Mouse (Mus musculus): ENCODE measurements around the gene Ldlrad3. TPM values are rescaled to one million over a fixed set of nuclear protein-coding genes. Genes with fewer than 3 reads are reported as not detected.

Ldlrad3 gene
- total and polyA plus RNA-seq, 3 experiments: 3.5 to 6.1 TPM; not detected in 1

GRCm38 (mm10) chr2:101967601-101968000 is 218.6 kb downstream of the Ldlrad3 start:
- Histone ChIP-seq H3K4me1 (ENCODE audit: control insufficient read depth in 1 of 2, insufficient read depth in 2 of 2, low read length in 2 of 2) (no peaks in the 10 kb centered on the region), H3K79me2 (ENCODE audit: control insufficient read depth, insufficient read depth, low read length, poor library complexity) (no peaks in the 10 kb centered on the region), H3K36me3 (ENCODE audit: control insufficient read depth in 1 of 2, insufficient read depth in 2 of 2, low read length in 2 of 2) (no peaks in the 10 kb centered on the region), H3K9me3 (replicated peaks; ENCODE audit: insufficient read depth, low read length) (no peaks in the 10 kb centered on the region), H3K27ac (ENCODE audit: control insufficient read depth, low read depth, low read length) (no peak overlapping the region), H3K27me3 (ENCODE audit: control insufficient read depth in 1 of 2, insufficient read depth in 2 of 2, low read length in 2 of 2) (no peaks in the 10 kb centered on the region), H3K9ac (ENCODE audit: control insufficient read depth, low read depth, low read length, poor library complexity, severe bottlenecking) (no peak overlapping the region), H3K4me3 (ENCODE audit: control insufficient read depth in 1 of 2, insufficient read depth in 1 of 2, low read depth in 2 of 2, low read length in 2 of 2) (no peak overlapping the region)
- TF ChIP-seq ZKSCAN1 (IDR thresholded peaks at IDR 0.05; ENCODE audit: low read depth, low read length) (no peak), POLR2AphosphoS5 (IDR thresholded peaks at IDR 0.05; ENCODE audit: borderline replicate concordance, low read depth, low read length) (no peak), MYB (IDR thresholded peaks at IDR 0.05; ENCODE audit: low read depth, low read length) (no peak), POLR2AphosphoS2 (IDR thresholded peaks at IDR 0.05; ENCODE audit: low read length) (no peak), UBTF (IDR thresholded peaks at IDR 0.05; ENCODE audit: borderline replicate concordance, insufficient read depth, low read depth, low read length) (no peak), BHLHE40 (IDR thresholded peaks at IDR 0.05; ENCODE audit: borderline replicate concordance, low read depth, low read length) (no peak), TBP (IDR thresholded peaks at IDR 0.05; ENCODE audit: low read depth, low read length) (no peak), ELF1 (IDR thresholded peaks at IDR 0.05; ENCODE audit: low read depth, low read length) (no peak), TCF12 (IDR thresholded peaks at IDR 0.05; ENCODE audit: low read depth, low read length) (no peak), SMC3 (IDR thresholded peaks at IDR 0.05; ENCODE audit: low read depth, low read length) (no peak), KAT2A (conservative IDR thresholded peaks at IDR 0.05; ENCODE audit: low read depth, low read length) (no peak), POLR2A (IDR thresholded peaks at IDR 0.05; ENCODE audit: control insufficient read depth in 1 of 2, insufficient read depth in 1 of 2, low read depth in 1 of 2, low read length in 2 of 2, poor library complexity in 1 of 2) (no peak), NRF1 (IDR thresholded peaks at IDR 0.05; ENCODE audit: insufficient read depth, low read depth, low read length, poor library complexity, severe bottlenecking) (no peak), ZNF384 (IDR thresholded peaks at IDR 0.05; ENCODE audit: low read depth, low read length) (no peak), HCFC1 (IDR thresholded peaks at IDR 0.05; ENCODE audit: low read depth, low read length) (no peak)
- no peak for DNase-seq (ENCODE audit: low read depth, low spot score)

DNA sequence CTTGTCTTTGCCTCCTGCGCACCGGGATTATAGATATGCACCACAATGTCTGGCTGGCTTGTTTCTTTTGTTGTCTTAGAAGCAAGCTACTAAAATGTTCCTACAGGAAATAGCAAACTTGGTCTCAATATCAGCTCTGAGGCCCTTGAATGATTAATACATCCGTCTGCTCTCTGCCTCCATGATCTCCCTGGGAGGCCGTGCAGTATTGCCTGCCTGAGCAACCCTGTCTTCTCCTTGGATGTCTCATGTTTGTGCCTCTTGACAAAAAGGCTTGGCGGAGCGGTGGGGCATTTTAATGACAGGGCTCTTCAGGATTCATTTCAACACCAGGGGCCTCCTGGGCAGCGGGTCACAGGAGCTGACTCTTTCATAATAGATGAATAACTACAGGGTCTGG is 219.0 kb downstream of the Ldlrad3 start:
- Histone ChIP-seq H3K4me3 (ENCODE audit: control insufficient read depth in 1 of 2, insufficient read depth in 1 of 2, low read depth in 2 of 2, low read length in 2 of 2) (no peak overlapping the region), H3K36me3 (ENCODE audit: control insufficient read depth in 1 of 2, insufficient read depth in 2 of 2, low read length in 2 of 2) (no peaks in the 10 kb centered on the region), H3K27ac (ENCODE audit: control insufficient read depth, low read depth, low read length) (no peak overlapping the region), H3K9ac (ENCODE audit: control insufficient read depth, low read depth, low read length, poor library complexity, severe bottlenecking) (no peak overlapping the region), H3K9me3 (replicated peaks; ENCODE audit: insufficient read depth, low read length) (no peaks in the 10 kb centered on the region), H3K4me1 (ENCODE audit: control insufficient read depth in 1 of 2, insufficient read depth in 2 of 2, low read length in 2 of 2) (no peaks in the 10 kb centered on the region), H3K27me3 (ENCODE audit: control insufficient read depth in 1 of 2, insufficient read depth in 2 of 2, low read length in 2 of 2) (no peaks in the 10 kb centered on the region), H3K79me2 (ENCODE audit: control insufficient read depth, insufficient read depth, low read length, poor library complexity) (no peaks in the 10 kb centered on the region)
- TF ChIP-seq SIN3A (IDR thresholded peaks at IDR 0.05; ENCODE audit: low read length): no peak
- no peak for TF ChIP-seq RAD21 (IDR thresholded peaks at IDR 0.05; ENCODE audit: low read depth, low read length)
- TF ChIP-seq UBTF (IDR thresholded peaks at IDR 0.05; ENCODE audit: borderline replicate concordance, insufficient read depth, low read depth, low read length): no peak
- TF ChIP-seq POLR2A (IDR thresholded peaks at IDR 0.05; ENCODE audit: control insufficient read depth in 1 of 2, insufficient read depth in 1 of 2, low read depth in 1 of 2, low read length in 2 of 2, poor library complexity in 1 of 2): no peak
- no peak for TF ChIP-seq TCF12 (IDR thresholded peaks at IDR 0.05; ENCODE audit: low read depth, low read length)
- TF ChIP-seq HCFC1 (IDR thresholded peaks at IDR 0.05; ENCODE audit: low read depth, low read length): no peak
- no peak for TF ChIP-seq USF2 (IDR thresholded peaks at IDR 0.05; ENCODE audit: borderline replicate concordance in 1 of 2, insufficient read depth in 1 of 2, low read depth in 1 of 2, low read length in 2 of 2)
- TF ChIP-seq ZMIZ1 (IDR thresholded peaks at IDR 0.05; ENCODE audit: low read depth, low read length): no peak
- no peak for TF ChIP-seq POLR2AphosphoS2 (IDR thresholded peaks at IDR 0.05; ENCODE audit: low read length)
- no peak for TF ChIP-seq CTCF (IDR thresholded peaks at IDR 0.05 in 2 of 3, conservative IDR thresholded peaks at IDR 0.05 in 1 of 3; ENCODE audit: control insufficient read depth in 1 of 3, insufficient read depth in 1 of 3, low read depth in 2 of 3, low read length in 3 of 3, poor library complexity in 1 of 3, severe bottlenecking in 1 of 3)
- no peak for DNase-seq (ENCODE audit: low read depth, low spot score)
